Mouse (Mus musculus) ovary, adult 18-20 months (tissue): ENCODE measurements around the gene Dao.

Experiments
- DNase-seq: peaks from one replicate; pipeline ENCODE4 v3.0.0; 2022; ENCODE audit warnings: low spot score, mixed read lengths

Gene Dao

DNA sequence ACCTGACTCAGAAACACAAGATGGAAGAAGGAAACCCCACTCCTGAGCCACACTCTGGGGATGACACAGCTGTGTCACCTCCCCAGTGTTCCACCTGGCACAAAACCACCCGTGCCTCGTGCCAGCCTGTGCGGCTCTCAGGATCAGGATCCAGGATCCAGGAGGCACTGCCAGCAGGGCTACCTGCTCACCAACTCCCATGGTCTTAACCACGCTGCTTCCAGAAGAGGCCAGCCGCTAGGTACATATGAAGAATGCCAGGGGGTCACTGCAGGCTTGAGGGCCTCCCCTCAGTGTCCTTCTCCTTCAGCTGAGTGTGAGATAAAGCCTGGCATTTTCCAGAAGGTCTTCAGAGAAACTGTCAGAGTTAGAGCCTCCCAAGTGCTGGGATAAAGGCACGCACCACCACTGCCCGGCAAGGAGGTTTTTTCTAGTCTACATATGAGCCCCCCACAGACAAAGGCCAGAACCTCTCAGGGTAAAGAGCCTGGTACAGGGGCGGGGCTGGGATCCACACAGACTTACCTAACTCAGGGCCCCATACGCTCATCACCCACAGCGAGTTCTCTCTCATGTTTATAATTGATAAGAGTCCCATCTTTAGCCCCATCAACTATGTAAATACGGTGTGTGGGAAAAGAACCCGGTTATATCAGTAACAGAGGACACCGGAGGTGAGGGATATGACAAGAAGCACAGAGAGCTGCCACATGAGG lies 19.3 kb upstream of the Dao start:
- no peak for DNase-seq

DNA sequence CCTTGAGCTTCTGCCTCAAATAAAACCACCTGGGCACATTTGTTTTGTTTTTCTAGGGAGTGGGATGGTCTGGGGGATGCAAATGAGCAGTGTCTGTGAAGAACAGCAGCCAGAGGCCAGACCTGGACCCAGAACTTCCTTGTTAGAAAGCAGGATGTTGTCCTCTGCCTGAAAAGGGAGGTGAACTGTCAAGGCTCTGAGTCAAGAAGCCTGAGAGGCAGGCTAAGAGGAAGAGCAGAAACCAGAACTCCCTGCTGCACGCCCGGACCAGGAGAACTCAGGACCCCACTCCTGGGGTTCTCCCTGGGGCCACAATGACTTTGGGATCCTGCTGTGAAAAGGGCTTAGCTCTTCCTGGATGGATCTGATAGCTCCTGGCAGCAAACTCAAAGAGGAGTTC lies 17.8 kb upstream of the Dao start:
- no peak for DNase-seq

DNA sequence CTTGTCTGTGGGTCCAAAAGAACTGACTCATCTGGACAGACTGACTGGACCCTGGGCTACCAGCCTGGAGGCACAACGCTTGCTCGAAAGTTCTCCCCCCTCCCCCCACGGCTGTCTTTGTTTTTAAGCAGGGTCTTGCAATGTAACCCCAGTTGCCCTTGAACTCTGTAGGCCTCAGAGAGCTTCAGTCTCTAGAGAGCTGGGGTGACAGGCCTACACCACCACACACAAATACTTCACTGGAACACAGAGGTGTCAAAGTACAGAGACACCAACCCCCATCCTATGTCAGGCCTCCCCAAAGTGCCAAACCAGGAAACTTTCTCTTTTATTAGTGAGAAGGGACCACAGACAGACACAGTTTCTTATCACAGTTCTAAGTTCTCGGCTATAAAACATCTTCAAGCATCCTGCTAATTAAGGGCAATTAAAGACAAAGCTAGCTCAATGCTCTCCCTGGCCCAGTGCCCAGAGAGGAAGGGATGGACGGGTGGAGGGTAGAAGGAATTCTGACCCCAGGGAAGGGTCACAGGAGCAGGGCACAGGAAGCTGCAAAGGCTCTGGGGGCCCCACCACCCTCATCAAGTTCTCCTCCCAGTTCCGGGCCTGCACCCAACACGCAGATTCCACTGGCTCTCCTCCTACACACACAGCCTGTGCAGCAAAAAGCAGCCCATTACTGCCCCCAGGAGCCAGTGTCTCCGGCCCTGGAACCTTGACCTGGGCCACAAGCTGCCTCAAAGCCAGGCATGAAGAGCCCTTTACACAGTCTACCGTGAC lies 17.1 kb upstream of the Dao start:
- DNase-seq, result peak; percentile 47

- DNase-seq, result no peak
These were observed 14.0 kb upstream of the Dao start for GRCm38 (mm10) chr5:113989437-113990024.

DNA sequence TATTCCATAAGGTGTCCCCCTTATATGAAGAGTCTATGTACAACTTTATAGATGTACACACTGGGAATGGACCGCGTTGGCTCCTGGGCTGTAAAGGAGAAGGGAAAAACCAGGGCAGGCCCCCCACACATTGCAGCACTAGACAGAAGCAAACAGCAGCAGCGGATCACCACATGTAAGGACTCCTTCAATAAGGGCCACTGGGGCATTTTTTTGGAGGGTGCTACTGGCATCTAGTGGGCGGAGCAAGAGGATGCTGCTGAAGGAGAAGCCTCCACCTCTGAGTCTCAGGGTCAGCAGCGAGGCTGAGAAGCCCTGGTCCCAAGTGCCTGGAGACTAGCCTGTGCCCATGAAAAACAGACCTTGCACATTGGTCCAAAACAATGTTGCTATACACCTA lies 12.9 kb upstream of the Dao start:
- DNase-seq, result no peak

GRCm38 (mm10) chr5:113991141-113991540 lies 12.4 kb upstream of the Dao start:
- no peak for DNase-seq

DNA sequence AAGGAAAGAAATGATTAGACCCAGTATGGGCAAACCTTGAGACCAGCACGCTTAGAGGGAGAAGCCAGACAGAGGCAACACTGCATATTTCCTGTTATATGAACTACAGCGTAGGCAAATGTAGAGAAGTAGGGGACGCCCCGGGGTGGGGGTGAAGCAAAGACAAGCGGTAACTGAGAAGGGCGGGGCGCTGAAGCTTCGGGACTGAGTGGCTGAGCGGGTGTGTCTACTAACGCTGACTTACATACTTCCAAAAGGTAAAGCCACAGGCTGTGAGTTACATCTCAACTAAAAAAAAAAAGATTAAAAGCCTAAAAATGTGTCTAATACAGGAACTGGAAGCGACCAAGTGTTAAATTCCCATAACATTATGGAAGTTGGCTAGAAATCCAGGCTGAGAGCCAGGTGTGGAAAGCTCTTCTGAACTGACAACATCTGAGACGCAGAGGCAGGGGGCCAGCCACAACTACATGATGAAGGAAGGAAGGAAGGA lies 11.1 kb upstream of the Dao start:
- DNase-seq, result no peak

DNA sequence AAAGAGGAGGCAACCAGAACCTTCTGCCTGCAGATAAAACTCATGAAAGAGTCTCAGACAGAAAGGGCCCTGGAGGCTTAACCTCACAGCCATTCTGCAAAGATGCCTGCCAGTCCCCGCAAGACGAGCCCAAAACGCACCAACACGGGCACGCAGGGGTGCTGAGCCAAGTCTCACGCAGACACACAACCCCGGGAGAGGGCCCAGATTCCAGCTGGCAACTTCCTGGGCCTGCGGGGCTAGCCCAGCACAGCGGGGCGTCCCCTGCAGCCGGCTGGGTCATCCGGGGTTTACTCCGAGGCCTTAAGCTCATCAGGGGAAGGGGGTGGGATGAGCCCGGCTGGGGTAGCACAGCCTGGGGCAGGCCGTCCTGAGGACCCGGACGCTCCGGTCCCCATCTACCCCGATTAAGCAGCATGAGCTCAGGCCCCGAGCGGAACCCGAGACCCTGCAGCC lies 10.4 kb upstream of the Dao start:
- DNase-seq, result peak; percentile 33

DNA sequence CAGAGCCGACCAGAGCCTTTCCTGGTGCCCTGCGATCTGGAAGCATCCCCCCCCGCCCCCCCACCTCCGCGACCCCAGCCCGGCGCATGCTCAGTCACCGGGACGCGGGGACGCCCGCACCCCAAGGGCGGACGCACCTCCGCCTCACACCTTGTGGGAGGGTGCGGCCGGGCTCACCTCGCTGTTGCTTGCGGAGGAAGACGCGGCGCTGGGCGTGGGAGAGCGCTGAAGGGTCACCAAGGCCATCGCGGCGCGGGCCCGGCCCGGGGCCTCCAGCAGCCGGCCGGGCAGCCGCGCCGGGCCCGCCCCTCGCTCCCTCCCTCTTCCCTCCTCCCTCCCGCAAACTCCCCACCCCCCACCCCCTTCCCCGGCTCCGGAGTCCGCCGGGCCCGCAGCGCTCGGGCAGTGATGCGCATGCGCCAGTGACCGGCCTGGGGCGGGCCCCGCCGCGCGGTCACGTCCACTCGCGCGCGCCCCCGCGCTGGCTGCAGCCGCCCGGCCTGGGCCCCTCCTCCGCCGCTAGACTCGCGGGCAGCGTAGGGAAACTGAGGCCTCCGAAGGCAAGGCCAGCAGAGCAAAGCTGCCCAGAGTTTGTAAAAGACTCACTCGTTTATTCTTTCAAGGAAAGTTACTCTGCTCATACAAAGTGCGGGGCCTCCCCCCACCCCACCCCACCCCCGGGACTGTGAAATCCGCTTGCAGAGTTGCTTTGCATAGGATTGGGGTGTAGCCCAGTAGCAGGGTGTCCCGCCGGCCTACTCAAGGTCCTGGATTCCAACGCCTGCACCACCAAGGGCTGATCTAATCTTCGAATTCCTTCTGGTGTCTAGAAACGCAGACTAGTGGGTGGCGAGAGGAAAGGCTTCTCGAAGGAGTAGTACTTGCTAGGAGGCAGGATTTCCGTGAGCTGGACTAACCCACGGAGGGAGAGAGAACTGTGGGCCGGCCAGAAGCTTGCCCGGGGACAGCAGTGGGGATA lies 9.7 kb upstream of the Dao start, which contains the start of gene Ssh1:
Ssh1 (minus strand) TSS at position 408 of the 979 bp plus-strand sequence.
- peak; percentile 82 for DNase-seq

- DNase-seq, result no peak
These were observed 7.0 kb upstream of the Dao start for GRCm38 (mm10) chr5:113996458-113996857.

- DNase-seq, result no peak
These were observed 4.1 kb upstream of the Dao start for GRCm38 (mm10) chr5:113999382-113999781.

GRCm38 (mm10) chr5:114004573-114004972 lies 1.1 kb downstream of the Dao start:
- DNase-seq, result no peak

- DNase-seq, result no peak
These were observed 1.6 kb downstream of the Dao start for GRCm38 (mm10) chr5:114005100-114005499.

DNA sequence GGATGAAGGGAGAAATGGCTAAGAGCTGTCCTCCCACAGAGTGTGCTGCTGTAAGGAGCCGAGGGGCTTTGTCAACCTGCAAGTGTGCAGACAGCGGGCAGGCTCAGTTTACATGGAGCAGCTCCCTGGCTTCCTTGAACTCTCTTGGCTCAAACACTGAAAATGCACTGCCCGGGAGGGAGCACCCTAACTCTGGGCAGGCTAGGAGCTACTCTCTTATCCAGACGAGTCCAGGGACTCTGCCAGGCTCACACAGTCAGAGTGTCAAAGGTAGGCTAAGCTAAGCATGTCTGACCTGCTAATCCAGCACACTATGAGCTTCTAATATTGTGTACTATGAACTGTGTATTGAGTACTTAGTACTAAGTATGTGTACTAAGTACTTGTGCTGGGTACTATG lies 3.5 kb downstream of the Dao start:
- no peak for DNase-seq

GRCm38 (mm10) chr5:114007753-114008453 lies 4.4 kb downstream of the Dao start:
- no peak for DNase-seq

- no peak for DNase-seq
These were observed 5.5 kb downstream of the Dao start for GRCm38 (mm10) chr5:114009049-114009448.

DNA sequence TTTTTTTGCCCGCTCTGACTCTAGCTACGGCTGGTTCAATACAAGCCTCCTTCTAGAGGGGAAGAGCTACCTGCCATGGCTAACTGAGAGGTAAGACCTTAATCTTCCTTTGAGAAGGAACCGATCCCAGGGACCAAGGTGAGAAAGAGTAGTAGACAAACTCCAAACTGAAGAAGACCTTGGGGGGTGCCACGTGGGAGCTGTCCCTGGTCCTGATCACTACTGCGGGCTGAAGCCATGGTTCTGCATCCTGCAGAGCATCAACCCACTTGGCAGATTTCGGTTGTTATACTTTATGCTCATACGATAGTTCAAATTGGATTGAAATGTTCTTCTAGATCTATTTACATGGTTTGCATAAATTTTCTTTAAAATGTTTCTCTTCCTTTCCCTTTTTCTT lies 11.6 kb downstream of the Dao start:
- no peak for DNase-seq

GRCm38 (mm10) chr5:114024390-114024789 lies 20.9 kb downstream of the Dao start:
- DNase-seq, result no peak

GRCm38 (mm10) chr5:114024885-114025284 lies 21.4 kb downstream of the Dao start:
- no peak for DNase-seq

- no peak for DNase-seq
These were observed 23.9 kb downstream of the Dao start for GRCm38 (mm10) chr5:114027217-114027944.
